Mouse (Mus musculus): ENCODE measurements at regions not wholly inside any gene's neighbourhood (a gene's known extent, or its start where the extent isn't known, plus 50 kb on each side); places are given as distances from the start of the nearest gene placed in this dataset.

DNA sequence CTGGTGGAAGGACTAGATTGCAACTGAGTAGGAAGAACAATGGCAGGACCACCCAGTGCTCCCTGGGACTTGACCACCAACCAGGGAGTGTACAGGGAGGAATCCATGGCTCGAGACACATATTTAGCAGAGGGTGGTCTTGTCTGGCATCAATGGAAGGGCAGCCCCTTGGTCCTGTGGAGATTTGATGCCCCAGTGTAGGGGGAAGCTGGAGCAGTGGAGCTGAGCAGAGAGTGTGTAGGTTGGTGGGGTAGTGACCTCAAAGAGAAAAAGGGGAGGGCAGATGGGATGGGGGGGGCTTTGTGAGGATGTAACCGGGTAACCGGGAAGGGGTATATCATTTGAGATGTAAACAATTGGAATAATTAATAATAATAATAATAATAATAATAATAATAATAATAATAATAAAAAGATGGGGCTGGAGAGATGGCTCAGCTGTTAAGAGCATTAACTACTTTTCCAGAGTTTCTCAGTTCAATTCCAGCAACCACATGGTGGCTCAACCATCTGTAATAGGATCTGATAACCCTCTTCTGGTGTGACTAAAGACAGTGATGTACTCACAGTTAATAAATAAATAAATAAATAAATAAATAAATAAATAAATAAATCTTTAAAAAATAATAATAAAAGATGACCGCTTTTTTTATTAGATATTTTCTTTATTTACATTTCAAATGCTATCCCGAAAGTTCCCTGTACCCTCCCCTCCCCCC, 292.5 kb downstream of the Gm4340 start:
- TF ChIP-seq POLR2A (IDR thresholded peaks at IDR 0.05; ENCODE audit: extremely low read depth, insufficient read depth, low read length): no peak
- no peak for TF ChIP-seq CTCF (IDR thresholded peaks at IDR 0.05; ENCODE audit: extremely low read depth, insufficient read depth, low read length)
